Mouse (Mus musculus) embryonic facial prominence, embryonic 13.5 days (tissue): Measurements from ENCODE around the gene Smarcal1. TPM values are rescaled to one million over a fixed set of nuclear protein-coding genes. Genes with fewer than 3 reads are reported as not detected.

Experiments
- ATAC-seq: fragments of 200-750 bp; cut with Nextera tagmentation; 2 replicates; pipeline ENCODE4 v1.8.0; 2017; ENCODE audit warnings: low read depth; ENCODE audit not compliant: insufficient number of reproducible peaks, insufficient read depth, low FRiP score, low TSS enrichment
- H3K27ac ChIP-seq: fragments of 300-500 bp; sonication (generic); 2 replicates; pipeline ENCODE4 v1.5.1; 2015; ENCODE audit warnings: moderate library complexity, mild to moderate bottlenecking, inconsistent platforms
- H3K27me3 ChIP-seq: fragments of 300-500 bp; sonication (generic); 2 replicates; pipeline ENCODE4 v1.6.1; 2015; ENCODE audit warnings: mild to moderate bottlenecking, inconsistent platforms
- H3K36me3 ChIP-seq: fragments of 300-500 bp; sonication (generic); 2 replicates; pipeline ENCODE4 v1.6.1; 2015; ENCODE audit warnings: mild to moderate bottlenecking, inconsistent platforms
- H3K4me1 ChIP-seq: fragments of 300-500 bp; sonication (generic); 2 replicates; pipeline ENCODE4 v1.6.1; 2015; ENCODE audit warnings: inconsistent platforms
- H3K4me2 ChIP-seq: fragments of 300-500 bp; sonication (generic); 2 replicates; pipeline ENCODE4 v1.6.1; 2015; ENCODE audit warnings: moderate library complexity, mild to moderate bottlenecking, inconsistent platforms
- H3K4me3 ChIP-seq: fragments of 300-500 bp; sonication (generic); 2 replicates; pipeline ENCODE4 v1.5.1; 2015; ENCODE audit warnings: mild to moderate bottlenecking, inconsistent platforms
- H3K9ac ChIP-seq: fragments of 300-500 bp; sonication (generic); 2 replicates; pipeline ENCODE4 v1.6.1; 2015; ENCODE audit warnings: mild to moderate bottlenecking, inconsistent platforms
- H3K9me3 ChIP-seq: fragments of 300-500 bp; sonication (generic); 2 replicates; pipeline ENCODE4 v1.6.1; 2016; ENCODE audit warnings: inconsistent platforms
- WGBS: fragments of 180-500 bp; shearing (Covaris S2); methylation state at CpG from one replicate; pipeline ENCODE4 v1.1.7; 2015; ENCODE audit warnings: mixed read lengths; 5-methylcytosine and 5-hydroxymethylcytosine counted together
- polyA plus RNA-seq: library from polyadenylated mRNA; unstranded; fragments of >200 nt; fragmentation: Nextera tagmentation; extraction: Ambion mirVana; gene quantifications from 2 replicates; pipeline ENCODE4 v1.2.1, GENCODE M21; 2015

The Smarcal1 gene
- polyA plus RNA-seq, 1 experiment from 2014 or later: 27.8 TPM

DNA sequence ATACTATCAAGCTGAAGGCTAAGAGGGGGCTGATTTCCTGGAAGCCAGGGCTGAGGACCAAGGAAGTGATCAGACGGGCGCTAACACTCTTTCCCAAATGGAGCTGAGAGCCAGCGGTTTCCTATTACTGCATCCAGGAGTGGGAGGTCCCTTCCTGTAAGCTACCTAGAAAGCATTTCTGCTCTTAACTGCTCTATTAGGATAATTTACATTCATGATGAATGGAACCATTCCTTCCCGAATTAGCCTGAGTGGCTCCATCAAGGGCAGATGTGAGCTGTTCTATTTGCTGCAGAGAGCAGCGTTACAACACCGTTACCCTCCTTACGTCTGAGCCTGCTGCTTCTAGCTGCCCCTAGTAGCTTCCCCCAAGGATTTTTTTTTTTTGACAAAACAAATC, 9.0 kb upstream of the Smarcal1 start:
- WGBS: 46% methylated on average over 7 of the region's 7 CpGs
- no peak for ATAC-seq

DNA sequence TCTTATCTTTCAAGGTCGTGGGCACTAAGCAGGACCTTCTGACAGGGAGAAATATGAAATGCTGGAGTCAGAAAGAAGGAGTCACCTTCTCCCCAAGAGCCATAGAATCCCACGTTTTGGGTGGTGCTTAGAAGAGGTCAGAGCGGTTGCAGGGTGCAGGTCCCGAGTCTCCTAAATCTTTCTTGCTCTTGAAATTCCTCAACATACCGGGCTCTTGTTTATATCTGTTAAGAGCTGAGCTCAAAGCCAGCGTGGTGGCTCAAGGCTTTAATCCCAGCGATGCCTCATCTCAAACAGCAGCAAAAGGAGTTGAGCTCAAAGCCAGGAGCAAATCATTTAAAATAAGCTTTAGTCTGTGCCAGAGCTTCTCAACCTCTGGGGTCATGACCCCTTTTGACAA, 8.4 kb upstream of the Smarcal1 start:
- 55% methylated on average over 7 of the region's 7 CpGs for WGBS
- Histone ChIP-seq H3K27ac (no peak overlapping the region), H3K4me2 (no peak overlapping the region), H3K4me1 (peaks cover 12% of the 10 kb centered on the region), H3K9ac (no peak overlapping the region), H3K9me3 (no peaks in the 10 kb centered on the region), H3K27me3 (peaks cover 30% of the 10 kb centered on the region), H3K36me3 (no peaks in the 10 kb centered on the region), H3K4me3 (no peak overlapping the region)
- ATAC-seq: no peak

More for the DNA sequence above, 9.0 kb upstream of the Smarcal1 start:
- Histone ChIP-seq H3K27ac (no peak overlapping the region), H3K36me3 (no peaks in the 10 kb centered on the region), H3K4me2 (no peak overlapping the region), H3K4me1 (peaks cover 12% of the 10 kb centered on the region), H3K9me3 (no peaks in the 10 kb centered on the region), H3K27me3 (peaks cover 30% of the 10 kb centered on the region), H3K9ac (no peak overlapping the region), H3K4me3 (no peak overlapping the region)

DNA sequence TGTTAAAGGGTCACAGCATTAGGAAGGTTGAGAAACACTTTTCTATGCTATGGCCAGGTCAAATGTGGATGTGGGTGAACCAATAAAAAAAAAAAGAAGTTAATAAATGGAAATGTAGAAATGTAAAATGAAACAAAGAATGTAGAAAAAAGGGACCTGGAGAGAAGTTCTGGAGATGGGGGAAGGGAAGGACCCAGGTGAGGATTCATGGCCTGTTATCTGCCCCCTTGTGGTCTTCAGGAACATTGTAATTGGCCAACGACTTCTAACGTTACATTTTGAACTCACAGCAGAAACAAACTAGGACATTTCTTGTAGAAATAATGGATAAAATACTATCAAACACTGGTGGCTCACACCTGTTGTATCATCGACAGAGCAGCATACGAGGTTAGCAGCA, 7.9 kb upstream of the Smarcal1 start:
- WGBS: 54% methylated on average over 4 of the region's 4 CpGs
- no peak overlapping the region for H3K4me2 ChIP-seq
- no peak overlapping the region for H3K4me3 ChIP-seq
- no peak overlapping the region for H3K9ac ChIP-seq
- H3K27ac ChIP-seq: no peak overlapping the region
- no peak for ATAC-seq
- H3K4me1 ChIP-seq: peaks cover 12% of the 10 kb centered on the region
- no peaks in the 10 kb centered on the region for H3K9me3 ChIP-seq
- H3K36me3 ChIP-seq: no peaks in the 10 kb centered on the region
- H3K27me3 ChIP-seq: peaks cover 30% of the 10 kb centered on the region

- no peaks in the 10 kb centered on the region for H3K9me3 ChIP-seq
- no peak overlapping the region for H3K27ac ChIP-seq
- H3K36me3 ChIP-seq: no peaks in the 10 kb centered on the region
- peaks cover 30% of the 10 kb centered on the region for H3K27me3 ChIP-seq
- WGBS: 3% methylated on average over 12 of the region's 12 CpGs
- peak overlapping the region; percentile 9; the same call in 1 of the 2 replicates for H3K4me3 ChIP-seq
- ATAC-seq: no peak
- peak overlapping the region; percentile 57; the same call in 1 of the 2 replicates for H3K9ac ChIP-seq
- H3K4me2 ChIP-seq: peak overlapping the region; percentile 50
- peaks cover 12% of the 10 kb centered on the region for H3K4me1 ChIP-seq
These were observed 5.5 kb upstream of the Smarcal1 start for GRCm38 (mm10) chr1:72577481-72577922.

- Histone ChIP-seq H3K4me2 (no peak overlapping the region), H3K4me1 (peaks cover 12% of the 10 kb centered on the region), H3K27me3 (peaks cover 30% of the 10 kb centered on the region), H3K4me3 (no peak overlapping the region), H3K9ac (no peak overlapping the region), H3K9me3 (no peaks in the 10 kb centered on the region), H3K36me3 (no peaks in the 10 kb centered on the region), H3K27ac (no peak overlapping the region)
- WGBS: 47% methylated on average over 15 of the region's 15 CpGs
- no peak for ATAC-seq
These were observed 4.7 kb upstream of the Smarcal1 start for GRCm38 (mm10) chr1:72578351-72578750.

DNA sequence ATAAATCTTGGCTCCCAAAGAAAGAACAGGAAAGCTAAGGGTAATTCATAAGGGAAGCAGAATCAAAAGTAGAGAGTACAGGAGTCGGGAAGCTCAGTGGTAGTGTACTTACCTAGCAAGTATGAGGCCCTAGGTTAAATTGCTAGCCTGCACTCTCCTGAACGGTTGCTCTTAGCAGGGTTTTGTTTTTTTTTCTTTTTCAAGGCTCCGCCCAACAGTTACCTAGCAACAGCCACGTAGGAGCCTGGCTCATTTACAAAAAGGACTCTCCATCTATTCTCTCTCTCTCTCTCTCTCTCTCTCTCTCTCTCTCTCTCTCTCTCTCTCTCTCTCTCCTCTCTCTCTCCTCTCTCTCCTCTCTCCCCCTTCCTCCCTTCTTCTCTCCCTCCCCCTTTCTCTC, 4.2 kb upstream of the Smarcal1 start:
- Histone ChIP-seq H3K4me2 (no peak overlapping the region), H3K27me3 (peaks cover 30% of the 10 kb centered on the region), H3K36me3 (no peaks in the 10 kb centered on the region), H3K9me3 (no peaks in the 10 kb centered on the region), H3K9ac (no peak overlapping the region), H3K4me1 (peaks cover 15% of the 10 kb centered on the region), H3K27ac (no peak overlapping the region), H3K4me3 (no peak overlapping the region)
- 34% methylated on average over 4 of the region's 4 CpGs for WGBS
- ATAC-seq: no peak

DNA sequence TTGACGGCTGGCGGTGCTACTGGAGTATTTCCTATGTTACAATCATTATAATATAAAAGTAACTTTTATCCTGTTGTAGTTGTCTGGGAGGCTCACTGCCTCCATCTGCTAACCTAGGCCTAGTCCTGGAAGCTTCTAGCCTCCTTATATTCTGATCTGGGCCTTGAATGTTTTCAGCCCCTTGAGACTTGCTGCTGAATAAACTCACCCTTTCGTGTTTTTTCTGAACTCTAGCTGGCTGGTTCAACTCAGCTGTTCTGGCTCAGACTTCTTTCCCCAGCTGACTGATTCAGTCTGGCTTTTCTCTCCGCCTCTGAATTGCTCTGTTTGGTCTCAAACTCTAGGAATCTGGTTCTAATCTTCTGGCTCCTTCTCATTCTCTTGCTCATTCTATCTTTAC, 855 bp downstream of the Smarcal1 start:
- no peaks in the 10 kb centered on the region for H3K27me3 ChIP-seq
- H3K9ac ChIP-seq: peak overlapping the region; percentile 79
- peaks cover 32% of the 10 kb centered on the region for H3K36me3 ChIP-seq
- 54% methylated on average over 4 of the region's 4 CpGs for WGBS
- H3K4me3 ChIP-seq: peak overlapping the region; percentile 72
- peaks cover 16% of the 10 kb centered on the region for H3K4me1 ChIP-seq
- ATAC-seq: no peak
- peak overlapping the region; percentile 91; the same call in 1 of the 2 replicates for H3K27ac ChIP-seq
- H3K9me3 ChIP-seq: no peaks in the 10 kb centered on the region
- H3K4me2 ChIP-seq: peak overlapping the region; percentile 75

GRCm38 (mm10) chr1:72585971-72586875, 3.2 kb downstream of the Smarcal1 start:
- Histone ChIP-seq H3K9me3 (no peaks in the 10 kb centered on the region), H3K9ac (no peak overlapping the region), H3K4me2 (no peak overlapping the region), H3K4me3 (no peak overlapping the region), H3K4me1 (peaks cover 16% of the 10 kb centered on the region), H3K27me3 (no peaks in the 10 kb centered on the region), H3K36me3 (peaks cover 44% of the 10 kb centered on the region), H3K27ac (no peak overlapping the region)
- no peak for ATAC-seq
- WGBS: 94% methylated on average over 17 of the region's 17 CpGs

DNA sequence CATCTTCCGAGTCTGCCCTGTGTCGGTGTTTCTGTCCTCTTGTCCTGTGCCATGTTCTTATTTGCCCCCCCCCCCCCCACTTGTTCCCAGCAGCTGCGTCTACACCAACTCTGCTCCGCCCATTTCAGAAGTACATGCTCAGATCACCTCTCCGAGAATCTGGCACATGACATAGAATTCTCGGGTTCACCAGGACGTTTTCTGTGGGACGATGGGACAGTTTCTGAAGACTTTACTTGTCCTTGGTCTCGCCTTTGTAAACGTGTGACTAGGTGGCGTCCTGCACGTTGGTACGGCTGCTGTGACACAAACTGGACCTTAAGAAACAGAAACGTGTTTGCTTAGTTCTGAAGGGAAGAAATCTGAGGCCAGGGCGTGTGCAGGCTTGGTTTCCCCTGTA, 4.5 kb downstream of the Smarcal1 start:
- Histone ChIP-seq H3K27me3 (no peaks in the 10 kb centered on the region), H3K27ac (no peak overlapping the region), H3K9ac (no peak overlapping the region), H3K4me3 (no peak overlapping the region), H3K4me2 (no peak overlapping the region), H3K9me3 (no peaks in the 10 kb centered on the region), H3K36me3 (peaks cover 57% of the 10 kb centered on the region), H3K4me1 (peaks cover 16% of the 10 kb centered on the region)
- WGBS: 89% methylated on average over 15 of the region's 15 CpGs
- no peak for ATAC-seq

- ATAC-seq: no peak
- H3K27me3 ChIP-seq: no peaks in the 10 kb centered on the region
- peaks cover 69% of the 10 kb centered on the region for H3K36me3 ChIP-seq
- no peak overlapping the region for H3K27ac ChIP-seq
- peaks cover 13% of the 10 kb centered on the region for H3K4me1 ChIP-seq
- WGBS: 90% methylated on average over 2 of the region's 2 CpGs
- H3K4me3 ChIP-seq: no peak overlapping the region
- H3K9me3 ChIP-seq: no peaks in the 10 kb centered on the region
- no peak overlapping the region for H3K9ac ChIP-seq
- no peak overlapping the region for H3K4me2 ChIP-seq
These were observed 5.7 kb downstream of the Smarcal1 start for GRCm38 (mm10) chr1:72588763-72589162.

DNA sequence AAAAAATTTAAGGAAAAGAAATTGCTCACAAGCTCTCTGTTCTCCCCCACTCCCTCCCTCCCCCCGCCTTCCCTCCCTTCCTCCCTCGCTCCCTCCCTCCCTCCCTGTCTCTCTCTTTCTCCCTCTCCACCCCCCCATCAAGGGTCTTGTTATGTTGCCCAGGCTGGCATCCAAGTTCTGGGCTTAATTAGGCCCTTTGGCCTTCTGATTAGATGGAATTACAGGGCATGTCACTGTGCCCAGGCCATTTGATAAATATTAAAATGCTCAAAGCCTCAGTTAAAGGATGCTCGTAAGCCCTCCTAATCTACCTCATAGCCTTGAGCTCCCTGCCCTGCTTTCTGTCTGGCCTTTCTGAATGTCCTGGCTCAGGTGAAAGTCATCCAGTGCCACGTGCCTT, 7.6 kb downstream of the Smarcal1 start:
- Histone ChIP-seq H3K9me3 (no peaks in the 10 kb centered on the region), H3K27ac (no peak overlapping the region), H3K9ac (no peak overlapping the region), H3K27me3 (no peaks in the 10 kb centered on the region), H3K4me3 (no peak overlapping the region), H3K36me3 (peaks cover 79% of the 10 kb centered on the region), H3K4me1 (no peaks in the 10 kb centered on the region), H3K4me2 (no peak overlapping the region)
- 73% methylated on average over 4 of the region's 4 CpGs for WGBS
- no peak for ATAC-seq

DNA sequence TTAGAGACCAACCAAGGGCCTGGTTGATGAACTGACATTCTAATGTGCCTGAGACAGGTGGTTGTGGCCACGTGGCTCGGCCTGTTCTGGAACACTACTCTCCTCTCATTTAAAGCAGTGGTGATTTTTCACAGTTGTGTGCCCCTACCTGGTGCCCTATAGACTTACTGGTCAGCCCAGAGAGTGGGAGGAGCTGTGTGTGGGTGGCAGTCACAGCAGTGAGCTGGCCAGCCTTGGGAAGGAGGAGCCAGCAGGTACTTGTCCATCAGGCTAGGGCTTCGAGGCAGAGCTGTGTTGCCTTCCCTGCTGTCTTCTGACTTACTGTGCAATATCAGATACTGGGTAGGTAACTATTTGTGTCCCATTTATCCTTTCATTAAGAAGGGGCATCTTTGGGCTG, 9.3 kb downstream of the Smarcal1 start:
- Histone ChIP-seq H3K36me3 (peaks cover 80% of the 10 kb centered on the region), H3K4me3 (no peak overlapping the region), H3K4me1 (no peaks in the 10 kb centered on the region), H3K9ac (no peak overlapping the region), H3K4me2 (no peak overlapping the region), H3K27me3 (no peaks in the 10 kb centered on the region), H3K9me3 (no peaks in the 10 kb centered on the region), H3K27ac (no peak overlapping the region)
- ATAC-seq: no peak
- 88% methylated on average over 3 of the region's 3 CpGs for WGBS
